Mouse (Mus musculus) liver, embryonic 12.5 days (tissue): ENCODE results near the gene Phactr2. TPM values are rescaled to one million over a fixed set of nuclear protein-coding genes. Genes with fewer than 3 reads are reported as not detected.
A peak's percentile ranks its signal among the peaks of the same experiment; 100 is the strongest.
"Not testable (repeated sequence)": the region's sequence is repeated elsewhere in the genome, so short reads cannot be mapped to it uniquely, and the experiment has no call there.

ENCODE experiments used
- ATAC-seq: fragments of 200-750 bp; cut with Nextera tagmentation; 2 replicates; pipeline ENCODE4 v1.8.0; 2017; ENCODE audit warnings: moderate number of reproducible peaks, mild to moderate bottlenecking, moderate library complexity
- H3K27ac ChIP-seq: fragments of 300-500 bp; sonication (generic); 2 replicates; pipeline ENCODE4 v1.5.1; 2016; ENCODE audit warnings: mild to moderate bottlenecking
- H3K27me3 ChIP-seq: fragments of 300-500 bp; sonication (generic); replicated peaks from 2 replicates; pipeline ENCODE4 v1.6.1; 2016; ENCODE audit warnings: mild to moderate bottlenecking, moderate library complexity
- H3K36me3 ChIP-seq: fragments of 300-500 bp; sonication (generic); 2 replicates; pipeline ENCODE4 v1.6.1; 2016; ENCODE audit warnings: mild to moderate bottlenecking, moderate library complexity
- H3K4me1 ChIP-seq: fragments of 300-500 bp; sonication (generic); 2 replicates; pipeline ENCODE4 v1.6.1; 2016
- H3K4me2 ChIP-seq: fragments of 300-500 bp; sonication (generic); 2 replicates; pipeline ENCODE4 v1.6.1; 2016; ENCODE audit warnings: mild to moderate bottlenecking, moderate library complexity
- H3K4me3 ChIP-seq: fragments of 300-500 bp; sonication (generic); 2 replicates; pipeline ENCODE4 v1.5.1; 2016; ENCODE audit warnings: mild to moderate bottlenecking, moderate library complexity
- H3K9ac ChIP-seq: fragments of 300-500 bp; sonication (generic); 2 replicates; pipeline ENCODE4 v1.6.1; 2016; ENCODE audit warnings: mild to moderate bottlenecking, moderate library complexity
- H3K9me3 ChIP-seq: fragments of 300-500 bp; sonication (generic); replicated peaks from 2 replicates; pipeline ENCODE4 v1.6.1; 2016; ENCODE audit warnings: mild to moderate bottlenecking, moderate library complexity
- WGBS: fragments of 180-500 bp; shearing (Covaris S2); methylation state at CpG from one replicate; pipeline ENCODE4 v1.1.7; 2016; ENCODE audit not compliant: insufficient replicate concordance; 5-methylcytosine and 5-hydroxymethylcytosine counted together
- polyA plus RNA-seq: library from polyadenylated mRNA; unstranded; fragments of >200 nt; fragmentation: Nextera tagmentation; extraction: Ambion mirVana; gene quantifications from 2 replicates; pipeline ENCODE4 v1.2.1, GENCODE M21; 2016

Phactr2 gene
- polyA plus RNA-seq, 1 experiment from 2014 or later: 10.4 TPM

GRCm38 (mm10) chr10:13220061-13220460, 254.2 kb downstream of the Phactr2 start:
- Histone ChIP-seq H3K4me1 (peaks cover 8% of the 10 kb centered on the region; the same call in 1 of the 2 replicates), H3K9me3 (no peaks in the 10 kb centered on the region), H3K27ac (no peak overlapping the region), H3K27me3 (no peaks in the 10 kb centered on the region), H3K4me3 (no peak overlapping the region), H3K4me2 (no peak overlapping the region), H3K9ac (no peak overlapping the region), H3K36me3 (peaks cover 3% of the 10 kb centered on the region; the same call in 1 of the 2 replicates)
- no peak for ATAC-seq
- WGBS: 39% methylated on average over 1 of the region's 1 CpGs

DNA sequence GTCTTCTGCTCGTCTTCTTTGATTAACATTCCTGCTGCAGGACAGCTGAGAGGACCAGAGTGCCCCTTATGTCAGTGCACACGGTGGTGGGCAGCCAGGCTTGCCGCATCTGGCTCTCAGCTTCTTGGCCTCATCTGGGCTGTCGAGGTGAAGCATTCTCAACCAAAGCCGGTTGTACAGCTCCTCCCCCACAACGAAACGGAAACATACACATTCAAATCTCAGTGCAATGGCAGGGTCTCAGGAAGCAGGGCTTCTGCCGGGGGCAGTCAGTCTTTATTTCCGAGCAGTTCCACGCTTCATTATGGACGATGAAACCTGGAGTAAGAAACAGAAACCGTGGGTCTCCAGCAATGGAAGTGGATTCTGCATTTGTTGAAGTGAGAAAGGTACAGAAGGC, 260.3 kb downstream of the Phactr2 start:
- H3K4me1 ChIP-seq: peaks cover 8% of the 10 kb centered on the region; the same call in 1 of the 2 replicates
- no peak overlapping the region for H3K9ac ChIP-seq
- H3K27me3 ChIP-seq: no peaks in the 10 kb centered on the region
- WGBS: 70% methylated on average over 12 of the region's 12 CpGs
- ATAC-seq: no peak
- H3K36me3 ChIP-seq: no peaks in the 10 kb centered on the region
- H3K9me3 ChIP-seq: no peaks in the 10 kb centered on the region
- 0 out of 2 replicates have a peak overlapping the region, but pooled peaks have one; percentile 11 for H3K27ac ChIP-seq
- no peak overlapping the region for H3K4me2 ChIP-seq
- no peak overlapping the region for H3K4me3 ChIP-seq

DNA sequence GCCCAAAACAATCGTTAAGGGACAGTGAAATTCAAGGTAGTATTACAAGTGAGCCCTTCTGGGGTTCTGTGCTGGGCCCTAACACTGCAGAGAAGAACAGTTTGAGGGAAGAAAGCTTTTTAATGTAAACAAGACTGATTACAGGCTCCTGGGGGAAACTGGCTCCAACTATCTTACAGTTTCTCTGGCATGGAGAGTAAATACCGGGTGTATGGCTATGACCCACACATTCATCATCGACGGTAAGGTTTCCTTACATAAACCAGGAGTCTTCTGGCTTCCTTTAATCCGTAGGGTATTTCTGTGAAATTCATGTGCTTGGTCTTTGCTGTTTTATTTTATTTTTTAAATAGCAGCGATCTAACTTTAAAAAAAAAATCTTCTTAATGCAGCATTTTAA, 261.4 kb downstream of the Phactr2 start:
- no peak overlapping the region for H3K27ac ChIP-seq
- no peaks in the 10 kb centered on the region for H3K27me3 ChIP-seq
- no peak overlapping the region for H3K9ac ChIP-seq
- no peaks in the 10 kb centered on the region for H3K36me3 ChIP-seq
- no peak overlapping the region for H3K4me3 ChIP-seq
- no peak for ATAC-seq
- H3K9me3 ChIP-seq: no peaks in the 10 kb centered on the region
- peaks cover 8% of the 10 kb centered on the region; the same call in 1 of the 2 replicates for H3K4me1 ChIP-seq
- 60% methylated on average over 6 of the region's 6 CpGs for WGBS
- no peak overlapping the region for H3K4me2 ChIP-seq

GRCm38 (mm10) chr10:13212326-13212725, 261.9 kb downstream of the Phactr2 start:
- no peak overlapping the region for H3K4me2 ChIP-seq
- H3K27me3 ChIP-seq: no peaks in the 10 kb centered on the region
- WGBS: 75% methylated on average over 9 of the region's 9 CpGs
- no peak overlapping the region; the same call in 1 of the 2 replicates for H3K27ac ChIP-seq
- no peaks in the 10 kb centered on the region for H3K36me3 ChIP-seq
- no peaks in the 10 kb centered on the region for H3K9me3 ChIP-seq
- H3K9ac ChIP-seq: no peak overlapping the region
- no peak for ATAC-seq
- peaks cover 8% of the 10 kb centered on the region; the same call in 1 of the 2 replicates for H3K4me1 ChIP-seq
- no peak overlapping the region for H3K4me3 ChIP-seq

- WGBS: 58% methylated on average over 8 of the region's 8 CpGs
- Histone ChIP-seq H3K36me3 (no peaks in the 10 kb centered on the region), H3K27ac (no peak overlapping the region), H3K4me1 (no peaks in the 10 kb centered on the region; the same call in 1 of the 2 replicates), H3K9me3 (no peaks in the 10 kb centered on the region), H3K27me3 (no peaks in the 10 kb centered on the region), H3K4me2 (no peak overlapping the region), H3K4me3 (no peak overlapping the region), H3K9ac (no peak overlapping the region)
- ATAC-seq: no peak
Measured at GRCm38 (mm10) chr10:13209930-13210637, 264.1 kb downstream of the Phactr2 start.

GRCm38 (mm10) chr10:13209506-13209905, 264.7 kb downstream of the Phactr2 start:
- H3K27ac ChIP-seq: no peak overlapping the region
- ATAC-seq: no peak
- no peaks in the 10 kb centered on the region for H3K9me3 ChIP-seq
- H3K4me2 ChIP-seq: no peak overlapping the region
- 72% methylated on average over 3 of the region's 3 CpGs for WGBS
- no peaks in the 10 kb centered on the region for H3K27me3 ChIP-seq
- no peaks in the 10 kb centered on the region; the same call in 1 of the 2 replicates for H3K4me1 ChIP-seq
- no peak overlapping the region for H3K4me3 ChIP-seq
- H3K36me3 ChIP-seq: no peaks in the 10 kb centered on the region
- H3K9ac ChIP-seq: no peak overlapping the region

DNA sequence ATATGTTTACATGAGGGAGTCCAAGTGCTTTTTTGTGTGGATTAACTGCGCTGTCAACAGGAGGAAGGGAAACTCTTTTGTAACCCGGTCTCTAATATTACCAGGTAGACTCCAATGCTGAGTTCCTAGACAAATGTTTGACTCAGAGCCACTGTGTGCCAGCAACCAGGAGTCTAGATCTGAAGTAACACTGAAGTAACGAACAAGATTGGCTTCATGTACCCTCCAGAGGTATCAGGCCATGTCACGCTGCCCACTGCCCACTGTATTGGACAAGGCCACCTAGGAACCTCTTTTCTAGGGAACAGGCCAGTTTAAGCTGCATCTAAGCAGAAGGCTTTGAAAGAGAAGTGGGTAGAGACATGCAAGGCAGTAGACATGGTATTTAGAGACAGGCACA, 265.2 kb downstream of the Phactr2 start:
- ATAC-seq: no peak
- WGBS: 81% methylated on average over 4 of the region's 4 CpGs
- Histone ChIP-seq H3K9me3 (no peaks in the 10 kb centered on the region), H3K4me2 (no peak overlapping the region), H3K27ac (no peak overlapping the region), H3K36me3 (no peaks in the 10 kb centered on the region), H3K27me3 (no peaks in the 10 kb centered on the region), H3K4me3 (no peak overlapping the region), H3K9ac (no peak overlapping the region), H3K4me1 (no peaks in the 10 kb centered on the region; the same call in 1 of the 2 replicates)

DNA sequence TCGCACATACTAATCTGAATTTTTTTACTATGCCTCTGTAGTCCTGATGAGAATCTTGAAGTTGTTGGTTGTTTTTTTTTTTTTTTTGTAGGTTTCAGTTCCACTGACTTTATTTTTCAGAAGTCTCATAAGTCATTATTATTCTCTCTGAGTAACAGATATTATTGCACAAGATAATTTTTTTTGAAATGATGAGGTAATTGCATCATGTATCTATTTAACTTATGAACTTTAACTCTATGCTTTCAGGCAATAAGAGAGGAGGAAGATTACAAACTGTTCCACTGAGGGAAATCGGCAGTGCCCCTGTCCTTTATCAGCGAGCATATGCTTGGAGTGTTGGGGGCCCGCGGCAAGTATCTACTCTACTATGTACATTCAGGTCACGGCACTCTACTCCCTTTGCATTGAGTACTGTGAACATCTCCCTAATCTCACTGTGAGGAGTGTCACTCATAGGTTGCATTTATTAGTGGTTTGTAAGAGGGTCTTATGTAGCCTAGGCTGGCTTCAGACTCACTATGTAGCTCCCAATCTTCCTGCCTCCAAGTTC, 272.4 kb downstream of the Phactr2 start:
- no peaks in the 10 kb centered on the region for H3K36me3 ChIP-seq
- H3K27me3 ChIP-seq: no peaks in the 10 kb centered on the region
- H3K9ac ChIP-seq: no peak overlapping the region
- peaks cover 13% of the 10 kb centered on the region for H3K4me1 ChIP-seq
- H3K4me2 ChIP-seq: peak overlapping the region; percentile 36
- WGBS: 37% methylated on average over 6 of the region's 6 CpGs
- peak overlapping the region; percentile 70 for H3K27ac ChIP-seq
- H3K4me3 ChIP-seq: no peak overlapping the region
- peak; percentile 99 for ATAC-seq
- H3K9me3 ChIP-seq: no peaks in the 10 kb centered on the region

- peaks cover 13% of the 10 kb centered on the region for H3K4me1 ChIP-seq
- H3K36me3 ChIP-seq: no peaks in the 10 kb centered on the region
- H3K9me3 ChIP-seq: no peaks in the 10 kb centered on the region
- 65% methylated on average over 3 of the region's 3 CpGs for WGBS
- peak overlapping the region; percentile 58 for H3K27ac ChIP-seq
- no peaks in the 10 kb centered on the region for H3K27me3 ChIP-seq
- no peak overlapping the region for H3K9ac ChIP-seq
- H3K4me3 ChIP-seq: no peak overlapping the region
- no peak overlapping the region for H3K4me2 ChIP-seq
- no peak for ATAC-seq
Measured at GRCm38 (mm10) chr10:13200862-13201261, 273.4 kb downstream of the Phactr2 start.

- H3K36me3 ChIP-seq: no peaks in the 10 kb centered on the region
- H3K27me3 ChIP-seq: no peaks in the 10 kb centered on the region
- H3K4me3 ChIP-seq: no peak overlapping the region
- H3K4me2 ChIP-seq: no peak overlapping the region
- peaks cover 13% of the 10 kb centered on the region for H3K4me1 ChIP-seq
- no peaks in the 10 kb centered on the region for H3K9me3 ChIP-seq
- no peak overlapping the region for H3K9ac ChIP-seq
- 40% methylated on average over 1 of the region's 1 CpGs for WGBS
- ATAC-seq: no peak
- H3K27ac ChIP-seq: no peak overlapping the region
Measured at GRCm38 (mm10) chr10:13199234-13199633, 275.0 kb downstream of the Phactr2 start.

- 69% methylated on average over 8 of the region's 8 CpGs for WGBS
- H3K9me3 ChIP-seq: no peaks in the 10 kb centered on the region
- peaks cover 20% of the 10 kb centered on the region for H3K4me1 ChIP-seq
- no peak for ATAC-seq
- no peak overlapping the region for H3K9ac ChIP-seq
- no peaks in the 10 kb centered on the region for H3K27me3 ChIP-seq
- H3K4me3 ChIP-seq: no peak overlapping the region
- H3K4me2 ChIP-seq: no peak overlapping the region
- H3K27ac ChIP-seq: no peak overlapping the region
- no peaks in the 10 kb centered on the region for H3K36me3 ChIP-seq
Measured at GRCm38 (mm10) chr10:13196872-13197507, 277.2 kb downstream of the Phactr2 start.

GRCm38 (mm10) chr10:13193496-13193895, 280.7 kb downstream of the Phactr2 start:
- not testable (repeated sequence) for H3K27me3 ChIP-seq, H3K9me3 ChIP-seq, H3K9ac ChIP-seq, ATAC-seq, H3K27ac ChIP-seq
- 77% methylated on average over 7 of the region's 7 CpGs for WGBS
- Histone ChIP-seq H3K4me3 (peak overlapping the region; percentile 79), H3K4me2 (peak overlapping the region; percentile 75), H3K4me1 (peaks cover 17% of the 10 kb centered on the region), H3K36me3 (peaks cover 34% of the 10 kb centered on the region)
